Mouse (Mus musculus) stomach, postnatal 0 days (tissue): ENCODE results near the gene Armc6. TPM values are rescaled to one million over a fixed set of nuclear protein-coding genes. Genes with fewer than 3 reads are reported as not detected.

Experiments used
- ATAC-seq: fragments of 200-750 bp; cut with Nextera tagmentation; 2 replicates; pipeline ENCODE4 v1.8.0; 2017; ENCODE audit not compliant: low FRiP score, low TSS enrichment
- DNase-seq: peaks from one replicate; pipeline ENCODE4 v3.0.0-alpha.2; 2016; ENCODE audit warnings: low spot score
- H3K27ac ChIP-seq: fragments of 300-500 bp; sonication (generic); replicated peaks from 2 replicates; pipeline ENCODE4 v1.5.1; 2014; ENCODE audit warnings: mild to moderate bottlenecking, control low read depth
- H3K27me3 ChIP-seq: fragments of 300-500 bp; sonication (generic); 2 replicates; pipeline ENCODE4 v1.6.1; 2014; ENCODE audit warnings: low read length; ENCODE audit not compliant: control insufficient read depth, insufficient read depth
- H3K36me3 ChIP-seq: fragments of 300-500 bp; sonication (generic); 2 replicates; pipeline ENCODE4 v1.6.1; 2014; ENCODE audit warnings: low read length, mixed read lengths; ENCODE audit not compliant: control insufficient read depth, insufficient read depth
- H3K4me1 ChIP-seq: fragments of 300-500 bp; sonication (generic); replicated peaks from 2 replicates; pipeline ENCODE4 v1.6.1; 2014; ENCODE audit warnings: antibody characterized with exemption; ENCODE audit not compliant: control insufficient read depth, insufficient read depth
- H3K4me2 ChIP-seq: fragments of 300-500 bp; sonication (generic); replicated peaks from 2 replicates; pipeline ENCODE4 v1.6.1; 2014; ENCODE audit warnings: low read depth, mild to moderate bottlenecking, control low read depth, moderate library complexity
- H3K4me3 ChIP-seq: fragments of 300-500 bp; sonication (generic); 2 replicates; pipeline ENCODE4 v1.5.1; 2014; ENCODE audit warnings: low read depth, low read length, control low read depth
- H3K9ac ChIP-seq: fragments of 300-500 bp; sonication (generic); 2 replicates; pipeline ENCODE4 v1.6.1; 2014; ENCODE audit warnings: mild to moderate bottlenecking, low read length, control low read depth, mixed read lengths
- H3K9me3 ChIP-seq: fragments of 300-500 bp; sonication (generic); 2 replicates; pipeline ENCODE4 v1.6.1; 2016; ENCODE audit warnings: low read length; ENCODE audit not compliant: control insufficient read depth
- CTCF ChIP-seq: IDR thresholded peaks from 2 replicates; pipeline ENCODE4 v1.5.1; 2016; ENCODE audit warnings: antibody characterized with exemption, low read depth, mild to moderate bottlenecking, moderate library complexity
- EP300 ChIP-seq: optimal IDR thresholded peaks from 2 replicates; pipeline ENCODE3; 2016; ENCODE audit warnings: antibody characterized with exemption
- WGBS: fragments of 180-500 bp; shearing (Covaris S2); extraction: QIAGEN DNeasy Blood & Tissue Kit; methylation state at CpG from one replicate; pipeline ENCODE4 v1.1.7; 2014; 5-methylcytosine and 5-hydroxymethylcytosine counted together
- polyA plus RNA-seq: library from polyadenylated mRNA; unstranded; fragments of >200 nt; fragmentation: Nextera tagmentation; extraction: Ambion mirVana; gene quantifications from 2 replicates; pipeline ENCODE4 v1.2.1, GENCODE M21; 2015

Armc6 gene
- polyA plus RNA-seq, 1 experiment from 2014 or later, result 11.9 TPM

DNA sequence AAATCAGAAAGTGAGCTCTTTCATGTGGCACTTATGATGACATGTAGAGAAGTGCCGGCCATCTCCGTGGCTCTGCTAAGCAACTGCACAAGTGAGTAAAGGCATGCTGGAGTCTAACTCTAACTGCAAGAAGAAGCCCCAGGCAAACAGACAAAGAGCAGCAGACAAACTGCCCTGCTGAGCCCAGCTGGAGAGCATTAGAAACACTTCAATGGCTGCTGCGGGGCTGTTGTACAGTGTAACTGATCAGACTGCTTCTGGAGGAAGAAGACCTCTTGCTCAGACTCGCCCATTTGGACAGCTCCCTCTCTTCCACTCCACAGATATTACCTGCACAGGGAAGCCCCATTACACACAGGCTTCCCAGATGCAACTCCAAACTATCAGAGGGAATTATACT, 6.3 kb downstream of the Armc6 start:
- Histone ChIP-seq H3K4me1 (no peaks in the 10 kb centered on the region), H3K36me3 (peaks cover 7% of the 10 kb centered on the region), H3K27ac (no peak overlapping the region), H3K27me3 (no peaks in the 10 kb centered on the region), H3K4me3 (no peak overlapping the region), H3K4me2 (no peak overlapping the region), H3K9me3 (no peaks in the 10 kb centered on the region), H3K9ac (no peak overlapping the region)
- DNase-seq (no peak), ATAC-seq (no peak)
- 75% methylated on average over 4 of the region's 4 CpGs for WGBS
- TF ChIP-seq EP300, result no peak
- no peak for TF ChIP-seq CTCF

DNA sequence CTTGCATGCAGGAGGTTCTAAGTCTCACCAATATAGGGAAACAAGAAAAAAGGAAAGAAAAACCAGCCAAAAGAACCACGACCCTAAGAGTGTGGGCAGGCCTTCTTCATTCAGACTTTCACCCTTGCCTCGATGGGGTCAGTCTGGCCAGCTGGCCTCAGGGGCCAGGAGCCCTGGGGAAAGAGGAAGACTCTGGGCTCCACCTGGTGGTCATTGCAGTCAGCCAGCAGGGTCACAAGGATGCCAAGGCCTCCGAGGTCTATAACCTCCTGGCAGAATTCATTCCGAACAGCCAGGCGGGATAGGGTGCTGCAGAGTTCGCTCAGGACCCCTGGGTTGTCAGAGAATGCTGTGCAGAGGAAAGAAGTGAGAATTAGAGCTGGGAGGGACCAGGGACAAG, 10.9 kb downstream of the Armc6 start:
- H3K4me3 ChIP-seq, result no peak overlapping the region
- H3K27ac ChIP-seq, result no peak overlapping the region
- ATAC-seq (no peak), DNase-seq (peak; percentile 51)
- no peaks in the 10 kb centered on the region for H3K4me1 ChIP-seq
- peaks cover 7% of the 10 kb centered on the region for H3K36me3 ChIP-seq
- no peaks in the 10 kb centered on the region for H3K27me3 ChIP-seq
- no peaks in the 10 kb centered on the region for H3K9me3 ChIP-seq
- H3K4me2 ChIP-seq, result no peak overlapping the region
- TF ChIP-seq EP300, result no peak
- TF ChIP-seq CTCF, result peak; percentile 74
- 49% methylated on average over 6 of the region's 6 CpGs for WGBS
- H3K9ac ChIP-seq, result no peak overlapping the region

DNA sequence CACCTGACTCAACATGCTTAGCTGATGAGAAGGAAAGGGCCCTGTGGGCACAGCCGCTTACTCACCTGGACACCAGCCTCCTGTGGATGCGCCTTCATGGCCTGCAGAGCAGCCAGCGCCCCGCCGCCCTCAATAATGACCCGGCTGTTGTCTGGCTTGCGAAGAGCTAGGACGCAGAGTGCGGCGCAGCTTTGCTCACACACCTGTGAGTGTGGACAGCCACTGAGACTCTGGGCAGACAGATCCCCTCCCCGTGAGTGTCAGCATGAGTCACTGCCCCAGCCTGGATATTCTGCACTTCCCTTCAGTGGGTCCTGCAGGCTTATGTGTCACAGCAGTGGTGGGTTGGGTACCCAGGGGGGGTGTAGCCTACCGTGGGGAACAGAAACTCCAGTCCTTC, 12.2 kb downstream of the Armc6 start:
- TF ChIP-seq CTCF (no peak), EP300 (no peak)
- WGBS, result 91% methylated on average over 12 of the region's 12 CpGs
- no peak for ATAC-seq

DNA sequence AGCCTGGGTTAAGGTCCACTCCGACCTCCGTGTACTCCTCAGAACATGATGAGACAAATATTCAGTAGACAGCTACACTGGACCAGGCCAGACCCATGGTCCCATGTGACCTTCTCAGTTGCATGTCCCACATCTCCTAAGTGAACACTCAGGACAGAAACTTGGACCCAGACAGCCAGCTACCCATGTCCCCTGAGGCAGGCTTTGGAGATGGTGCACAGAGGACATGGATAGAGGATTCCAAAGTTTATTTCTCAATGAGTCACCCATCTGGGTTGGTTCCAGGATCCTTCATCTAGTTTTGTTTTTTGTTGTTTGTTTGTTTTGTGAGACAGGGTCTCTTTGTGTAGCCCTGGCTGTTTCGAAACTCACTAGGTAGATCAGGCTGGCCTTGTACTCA, 13.4 kb downstream of the Armc6 start:
- no peak for TF ChIP-seq CTCF
- TF ChIP-seq EP300, result no peak
- whole genome bisulfite sequencing, result 90% methylated on average over 3 of the region's 3 CpGs
- no peak overlapping the region for H3K9ac ChIP-seq
- H3K4me3 ChIP-seq, result no peak overlapping the region
- no peaks in the 10 kb centered on the region for H3K4me1 ChIP-seq
- H3K27me3 ChIP-seq, result no peaks in the 10 kb centered on the region
- H3K27ac ChIP-seq, result no peak overlapping the region
- ATAC-seq (no peak), DNase-seq (no peak)
- H3K9me3 ChIP-seq, result no peaks in the 10 kb centered on the region
- H3K36me3 ChIP-seq, result peaks cover 7% of the 10 kb centered on the region
- no peak overlapping the region for H3K4me2 ChIP-seq

More for the DNA sequence above, 12.2 kb downstream of the Armc6 start:
- peaks cover 7% of the 10 kb centered on the region for H3K36me3 ChIP-seq
- H3K4me2 ChIP-seq, result no peak overlapping the region
- DNase-seq, result no peak
- no peaks in the 10 kb centered on the region for H3K4me1 ChIP-seq
- no peaks in the 10 kb centered on the region for H3K9me3 ChIP-seq
- no peak overlapping the region for H3K9ac ChIP-seq
- no peak overlapping the region for H3K27ac ChIP-seq
- no peaks in the 10 kb centered on the region for H3K27me3 ChIP-seq
- no peak overlapping the region for H3K4me3 ChIP-seq

DNA sequence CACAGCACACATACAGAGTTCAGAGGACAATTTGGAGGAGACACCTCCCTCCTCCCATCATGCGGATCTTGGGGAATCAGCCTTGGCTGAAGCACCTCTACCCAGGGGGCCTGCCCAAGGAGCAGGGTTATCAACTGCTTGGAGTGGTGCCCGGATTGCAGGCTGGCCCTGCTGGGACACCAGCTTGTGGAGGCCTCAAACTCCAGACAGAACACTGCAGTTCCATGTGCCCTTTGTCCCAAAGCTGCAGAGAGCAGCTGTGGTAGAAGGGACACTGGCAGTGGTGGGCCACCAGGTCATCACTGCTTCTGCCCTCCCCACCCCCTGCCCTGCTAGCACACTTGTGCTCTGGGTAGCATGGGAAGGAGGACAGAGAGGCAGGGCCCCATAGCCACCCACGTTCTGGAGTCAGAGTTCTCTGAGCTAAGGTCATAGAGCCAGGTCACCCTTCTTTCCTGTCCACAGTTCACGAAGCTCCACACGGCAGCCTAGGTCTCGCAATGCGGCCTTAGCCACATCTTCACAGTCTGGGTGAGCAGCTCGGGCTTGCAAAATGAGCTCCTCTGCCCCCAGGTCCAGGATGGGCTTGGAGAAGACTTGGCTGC, 13.9 kb downstream of the Armc6 start:
- ATAC-seq, result no peak

DNA sequence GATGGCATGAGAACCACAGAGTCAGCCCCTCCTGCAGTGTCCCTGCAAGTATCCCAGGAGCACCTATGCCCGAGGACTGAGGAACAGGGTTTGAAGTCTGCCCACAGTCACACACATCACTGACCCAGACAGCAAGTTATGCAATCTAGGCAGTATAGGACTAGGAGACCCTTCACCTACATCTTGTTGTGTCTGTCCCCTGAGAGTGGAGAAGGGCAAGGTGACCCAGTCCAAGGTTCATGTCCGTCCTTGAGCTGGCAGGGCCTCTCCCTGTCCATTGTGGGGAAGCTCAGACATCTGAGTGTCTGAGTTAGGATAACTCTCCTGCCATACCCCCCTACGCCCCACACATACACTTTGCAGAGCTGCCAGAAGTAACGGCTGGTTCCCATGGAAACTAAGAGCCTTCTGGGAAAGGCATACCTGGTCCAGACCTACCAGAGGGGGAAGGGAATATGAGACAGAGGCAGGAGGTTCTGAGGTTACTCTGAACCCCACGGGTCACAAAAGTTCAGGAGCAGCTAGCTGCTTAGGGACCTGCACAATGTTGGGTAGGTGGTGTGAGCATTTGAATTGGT, 15.1 kb downstream of the Armc6 start:
- Histone ChIP-seq H3K4me3 (no peak overlapping the region), H3K4me1 (no peaks in the 10 kb centered on the region), H3K36me3 (peaks cover under 1% of the 10 kb centered on the region; the same call in 1 of the 2 replicates), H3K9me3 (no peaks in the 10 kb centered on the region), H3K27me3 (no peaks in the 10 kb centered on the region), H3K4me2 (no peak overlapping the region), H3K27ac (no peak overlapping the region), H3K9ac (no peak overlapping the region)
- ATAC-seq (no peak), DNase-seq (no peak)
- 55% methylated on average over 5 of the region's 5 CpGs for WGBS
- TF ChIP-seq CTCF (no peak), EP300 (no peak)

More for the DNA sequence above, 13.9 kb downstream of the Armc6 start:
- Histone ChIP-seq H3K9ac (no peak overlapping the region), H3K27ac (no peak overlapping the region), H3K4me1 (no peaks in the 10 kb centered on the region), H3K4me3 (no peak overlapping the region), H3K4me2 (no peak overlapping the region), H3K9me3 (no peaks in the 10 kb centered on the region), H3K36me3 (peaks cover 7% of the 10 kb centered on the region), H3K27me3 (no peaks in the 10 kb centered on the region)
- WGBS, result 72% methylated on average over 8 of the region's 8 CpGs
- no peak for DNase-seq
- no peak for TF ChIP-seq EP300
